Mouse (Mus musculus): ENCODE data around the gene Eef2k. TPM values are rescaled to one million over a fixed set of nuclear protein-coding genes. Genes with fewer than 3 reads are reported as not detected.

The Eef2k gene
- polyA plus RNA-seq, 2 experiments = 13.4 to 30.2 TPM

DNA sequence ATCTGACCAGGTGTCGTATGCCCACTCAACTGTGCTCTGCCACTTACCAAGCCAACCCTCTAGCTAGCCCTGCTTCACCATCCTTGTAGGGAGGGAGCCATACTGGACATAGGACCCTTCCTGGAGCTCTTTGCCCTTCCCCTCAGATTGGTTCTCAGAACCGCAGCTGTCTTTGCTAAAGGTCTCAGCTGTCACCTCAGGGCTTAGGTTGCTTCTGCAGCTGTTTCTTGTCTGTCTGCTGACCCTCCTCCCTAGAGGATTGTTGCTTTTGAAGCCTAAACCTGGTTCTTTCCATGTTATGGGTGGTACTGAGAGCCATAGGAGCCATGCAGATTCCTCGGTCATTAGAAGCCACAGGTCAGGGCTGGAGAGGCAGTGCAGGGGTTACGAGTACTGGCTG is 40.0 kb downstream of the Eef2k start:
- Histone ChIP-seq H3K4me1 (replicated peaks; ENCODE audit: control insufficient read depth in 2 of 2, insufficient read depth in 2 of 2, low read length in 1 of 2) (peaks cover 40 to 58% of the 10 kb centered on the region in 2 experiments), H3K9ac (replicated peaks) (no peak overlapping the region), H3K27me3 (ENCODE audit: control insufficient read depth, insufficient read depth, low read length) (no peaks in the 10 kb centered on the region), H3K27ac (no peak overlapping the region), H3K4me3 (ENCODE audit: insufficient read depth in 1 of 2, low read depth in 2 of 2, low read length in 2 of 2) (no peak overlapping the region), H3K4me2 (ENCODE audit: low read depth) (no peak overlapping the region), H3K36me3 (replicated peaks; ENCODE audit: control insufficient read depth, insufficient read depth, low read depth) (peaks cover 85% of the 10 kb centered on the region), H3K9me3 (ENCODE audit: control insufficient read depth, low read length) (no peaks in the 10 kb centered on the region)
- 85% methylated on average over 4 of the region's 4 CpGs for WGBS (ENCODE audit: insufficient replicate concordance)
- no peak for DNase-seq (ENCODE audit: low read depth in 3 of 3, low spot score in 3 of 3)
- no peak for ATAC-seq (ENCODE audit: insufficient read depth)
- TF ChIP-seq EP300 (IDR thresholded peaks at IDR 0.05; ENCODE audit: low read depth) (no peak), CTCF (IDR thresholded peaks at IDR 0.05; ENCODE audit: low read depth) (no peak)

DNA sequence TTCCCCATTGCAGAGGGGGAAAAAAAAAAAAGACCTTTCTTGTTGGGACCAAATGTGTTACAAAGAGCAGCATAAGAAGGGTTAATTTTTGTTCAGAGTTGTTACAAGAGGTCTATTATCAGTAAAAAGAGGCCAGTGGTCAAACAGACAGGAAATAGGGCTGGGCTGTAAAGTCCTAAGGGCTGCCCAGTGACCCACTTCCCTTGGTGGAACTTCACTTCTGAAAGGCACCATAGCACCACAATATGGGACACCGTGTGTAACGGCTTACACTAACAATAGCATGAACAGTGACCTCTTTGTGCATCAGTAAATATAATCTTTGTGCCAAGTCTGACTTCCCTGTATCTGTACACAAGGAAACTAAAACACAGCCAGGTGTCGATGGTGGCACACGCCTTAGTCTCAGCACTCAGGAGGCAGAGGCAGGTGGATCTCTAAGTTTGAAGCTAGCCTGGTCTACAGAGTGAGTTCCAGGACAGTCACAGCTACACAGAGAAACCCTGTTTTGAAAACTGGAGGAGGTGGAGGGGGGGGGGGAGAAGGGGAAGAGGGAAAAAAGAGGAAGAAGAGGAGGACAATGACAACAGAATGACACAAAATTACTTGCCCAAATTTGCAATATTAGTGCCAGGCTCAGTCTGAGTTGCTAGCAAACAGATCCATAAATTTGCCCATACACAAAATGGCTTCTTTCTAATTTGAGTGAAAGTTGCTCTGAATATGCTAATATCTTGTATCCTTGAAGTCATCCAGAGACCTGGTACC is 41.1 kb downstream of the Eef2k start:
- Histone ChIP-seq H3K4me1 (replicated peaks; ENCODE audit: control insufficient read depth in 2 of 2, insufficient read depth in 2 of 2, low read length in 1 of 2) (peaks cover 39 to 50% of the 10 kb centered on the region in 2 experiments), H3K9me3 (ENCODE audit: control insufficient read depth, low read length) (no peaks in the 10 kb centered on the region), H3K27me3 (ENCODE audit: control insufficient read depth, insufficient read depth, low read length) (no peaks in the 10 kb centered on the region), H3K4me2 (ENCODE audit: low read depth) (no peak overlapping the region), H3K27ac (peak overlapping the region; percentile 29; the same call in 1 of the 2 replicates), H3K36me3 (replicated peaks; ENCODE audit: control insufficient read depth, insufficient read depth, low read depth) (peaks cover 85% of the 10 kb centered on the region), H3K9ac (replicated peaks) (no peak overlapping the region; the same call in 1 of the 2 replicates), H3K4me3 (ENCODE audit: insufficient read depth in 1 of 2, low read depth in 2 of 2, low read length in 2 of 2) (no peak overlapping the region)
- ATAC-seq (ENCODE audit: insufficient read depth) (no peak), DNase-seq (ENCODE audit: low read depth in 3 of 3, low spot score in 3 of 3) (no peak)
- TF ChIP-seq EP300 (IDR thresholded peaks at IDR 0.05; ENCODE audit: low read depth) = no peak
- no peak for TF ChIP-seq CTCF (IDR thresholded peaks at IDR 0.05; ENCODE audit: low read depth)
- WGBS (ENCODE audit: insufficient replicate concordance) = 52% methylated on average over 4 of the region's 4 CpGs

DNA sequence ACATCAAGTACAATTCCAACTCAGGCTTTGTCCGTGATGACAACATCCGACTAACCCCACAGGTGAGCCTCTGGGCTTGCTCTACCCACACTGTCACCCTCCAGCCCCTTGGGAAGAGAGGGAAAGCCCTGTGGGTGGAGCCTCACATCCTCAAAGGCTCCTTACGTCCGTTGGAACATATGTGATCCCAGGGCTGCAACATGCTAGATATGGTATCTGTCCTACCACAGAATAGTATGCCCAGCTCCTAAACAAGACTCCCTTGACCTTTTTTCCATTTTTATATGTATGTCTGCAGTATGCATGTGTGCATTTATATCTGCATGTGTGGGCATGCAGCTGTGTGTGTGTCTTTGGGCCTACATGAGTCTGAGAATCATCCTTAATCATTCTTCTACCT is 42.1 kb downstream of the Eef2k start:
- no peak for TF ChIP-seq CTCF (IDR thresholded peaks at IDR 0.05; ENCODE audit: low read depth)
- TF ChIP-seq EP300 (IDR thresholded peaks at IDR 0.05; ENCODE audit: low read depth) = peak; percentile 69
- no peak overlapping the region; the same call in 1 of the 2 replicates for H3K27ac ChIP-seq
- ATAC-seq (ENCODE audit: insufficient read depth) = 0 out of 2 replicates have a peak, but pooled peaks have one; percentile 16

DNA sequence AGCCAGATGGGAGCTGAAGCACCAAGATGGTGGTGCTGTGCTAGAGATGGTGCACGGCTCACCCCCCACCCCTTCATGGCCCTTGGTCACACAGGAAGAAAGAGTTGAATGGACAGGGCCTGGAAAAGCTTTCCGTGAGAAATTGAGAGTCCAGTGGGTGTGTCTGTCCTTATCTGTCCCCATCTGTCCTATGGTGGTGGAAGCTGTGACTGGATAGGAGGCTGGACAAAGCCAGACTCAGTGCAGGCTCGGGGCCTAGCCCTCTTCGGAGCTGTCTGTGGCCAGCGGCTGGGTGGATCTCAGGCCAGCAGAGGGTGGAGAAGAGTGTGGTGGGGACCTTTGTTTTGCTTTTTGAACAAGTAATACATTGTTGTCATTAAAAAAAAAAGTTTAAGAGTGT is 50.5 kb downstream of the Eef2k start:
- 37% methylated on average over 5 of the region's 5 CpGs for WGBS (ENCODE audit: insufficient replicate concordance)
- H3K9me3 ChIP-seq (ENCODE audit: control insufficient read depth, low read length) = no peaks in the 10 kb centered on the region
- TF ChIP-seq CTCF (IDR thresholded peaks at IDR 0.05; ENCODE audit: low read depth) (no peak), EP300 (IDR thresholded peaks at IDR 0.05; ENCODE audit: low read depth) (0 out of 2 replicates have a peak, but pooled peaks have one; percentile 21)
- ATAC-seq (ENCODE audit: insufficient read depth) (peak; percentile 64), DNase-seq (ENCODE audit: low read depth in 3 of 3, low spot score in 3 of 3) (no peak)
- H3K27me3 ChIP-seq (ENCODE audit: control insufficient read depth, insufficient read depth, low read length) = no peaks in the 10 kb centered on the region
- H3K36me3 ChIP-seq (replicated peaks; ENCODE audit: control insufficient read depth, insufficient read depth, low read depth) = peaks cover 70% of the 10 kb centered on the region
- H3K27ac ChIP-seq = no peak overlapping the region
- H3K9ac ChIP-seq (replicated peaks) = no peak overlapping the region
- H3K4me3 ChIP-seq (ENCODE audit: insufficient read depth in 1 of 2, low read depth in 2 of 2, low read length in 2 of 2) = no peak overlapping the region
- H3K4me2 ChIP-seq (ENCODE audit: low read depth) = no peak overlapping the region
- peaks cover 4 to 7% of the 10 kb centered on the region in 2 experiments; a peak in 3 of 4 replicates for H3K4me1 ChIP-seq (replicated peaks; ENCODE audit: control insufficient read depth in 2 of 2, insufficient read depth in 2 of 2, low read length in 1 of 2)

More for the DNA sequence above, 42.1 kb downstream of the Eef2k start:
- Histone ChIP-seq H3K4me3 (ENCODE audit: insufficient read depth in 1 of 2, low read depth in 2 of 2, low read length in 2 of 2) (no peak overlapping the region), H3K36me3 (replicated peaks; ENCODE audit: control insufficient read depth, insufficient read depth, low read depth) (peaks cover 86% of the 10 kb centered on the region), H3K27me3 (ENCODE audit: control insufficient read depth, insufficient read depth, low read length) (no peaks in the 10 kb centered on the region), H3K9ac (replicated peaks) (no peak overlapping the region), H3K4me2 (ENCODE audit: low read depth) (no peak overlapping the region), H3K9me3 (ENCODE audit: control insufficient read depth, low read length) (no peaks in the 10 kb centered on the region), H3K4me1 (replicated peaks; ENCODE audit: control insufficient read depth in 2 of 2, insufficient read depth in 2 of 2, low read length in 1 of 2) (peaks cover 28 to 43% of the 10 kb centered on the region in 2 experiments)
- WGBS (ENCODE audit: insufficient replicate concordance) = 54% methylated on average over 4 of the region's 4 CpGs
- DNase-seq (ENCODE audit: low read depth in 3 of 3, low spot score in 3 of 3) = no peak

DNA sequence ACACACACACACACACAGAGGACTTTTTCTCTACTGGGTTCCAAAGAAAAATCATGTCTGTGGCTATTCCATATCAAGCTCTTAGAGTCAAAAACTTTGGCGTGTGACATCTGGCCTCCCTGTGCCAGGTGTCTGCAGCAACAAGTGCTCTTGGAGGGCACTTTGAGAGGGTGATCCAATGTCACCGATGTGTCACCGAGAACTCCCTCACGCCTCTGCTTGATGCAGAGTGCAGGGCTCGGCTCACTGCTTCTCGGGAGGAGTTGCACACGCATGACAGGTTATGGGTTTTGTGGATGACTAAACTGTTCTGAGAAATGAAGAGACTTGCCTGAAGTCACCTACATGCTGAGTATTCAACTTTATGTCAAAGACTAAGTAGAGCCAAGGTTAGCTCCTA is 54.4 kb downstream of the Eef2k start:
- no peak for TF ChIP-seq CTCF (IDR thresholded peaks at IDR 0.05; ENCODE audit: low read depth)
- TF ChIP-seq EP300 (IDR thresholded peaks at IDR 0.05; ENCODE audit: low read depth) = no peak
- Histone ChIP-seq H3K27ac (no peak overlapping the region), H3K36me3 (replicated peaks; ENCODE audit: control insufficient read depth, insufficient read depth, low read depth) (peaks cover 63% of the 10 kb centered on the region), H3K4me2 (ENCODE audit: low read depth) (no peak overlapping the region), H3K27me3 (ENCODE audit: control insufficient read depth, insufficient read depth, low read length) (no peaks in the 10 kb centered on the region), H3K9ac (replicated peaks) (no peak overlapping the region), H3K9me3 (ENCODE audit: control insufficient read depth, low read length) (no peaks in the 10 kb centered on the region), H3K4me1 (replicated peaks; ENCODE audit: control insufficient read depth in 2 of 2, insufficient read depth in 2 of 2, low read length in 1 of 2) (peaks cover 4 to 7% of the 10 kb centered on the region in 2 experiments; a peak in 3 of 4 replicates), H3K4me3 (ENCODE audit: insufficient read depth in 1 of 2, low read depth in 2 of 2, low read length in 2 of 2) (no peak overlapping the region)
- ATAC-seq (ENCODE audit: insufficient read depth) (no peak), DNase-seq (ENCODE audit: low read depth in 3 of 3, low spot score in 3 of 3) (no peak)
- 89% methylated on average over 7 of the region's 7 CpGs for WGBS (ENCODE audit: insufficient replicate concordance)
